Mouse (Mus musculus) stomach, postnatal 0 days (tissue): ENCODE data around the gene Pi4k2b. TPM values are rescaled to one million over a fixed set of nuclear protein-coding genes. Genes with fewer than 3 reads are reported as not detected.

Source experiments
- ATAC-seq: fragments of 200-750 bp; cut with Nextera tagmentation; 2 replicates; pipeline ENCODE4 v1.8.0; 2017; ENCODE audit not compliant: low FRiP score, low TSS enrichment
- DNase-seq: peaks from one replicate; pipeline ENCODE4 v3.0.0-alpha.2; 2016; ENCODE audit warnings: low spot score
- H3K27ac ChIP-seq: fragments of 300-500 bp; sonication (generic); replicated peaks from 2 replicates; pipeline ENCODE4 v1.5.1; 2014; ENCODE audit warnings: mild to moderate bottlenecking, control low read depth
- H3K27me3 ChIP-seq: fragments of 300-500 bp; sonication (generic); 2 replicates; pipeline ENCODE4 v1.6.1; 2014; ENCODE audit warnings: low read length; ENCODE audit not compliant: control insufficient read depth, insufficient read depth
- H3K36me3 ChIP-seq: fragments of 300-500 bp; sonication (generic); 2 replicates; pipeline ENCODE4 v1.6.1; 2014; ENCODE audit warnings: low read length, mixed read lengths; ENCODE audit not compliant: control insufficient read depth, insufficient read depth
- H3K4me1 ChIP-seq: fragments of 300-500 bp; sonication (generic); replicated peaks from 2 replicates; pipeline ENCODE4 v1.6.1; 2014; ENCODE audit warnings: antibody characterized with exemption; ENCODE audit not compliant: control insufficient read depth, insufficient read depth
- H3K4me2 ChIP-seq: fragments of 300-500 bp; sonication (generic); replicated peaks from 2 replicates; pipeline ENCODE4 v1.6.1; 2014; ENCODE audit warnings: low read depth, mild to moderate bottlenecking, control low read depth, moderate library complexity
- H3K4me3 ChIP-seq: fragments of 300-500 bp; sonication (generic); 2 replicates; pipeline ENCODE4 v1.5.1; 2014; ENCODE audit warnings: low read depth, low read length, control low read depth
- H3K9ac ChIP-seq: fragments of 300-500 bp; sonication (generic); 2 replicates; pipeline ENCODE4 v1.6.1; 2014; ENCODE audit warnings: mild to moderate bottlenecking, low read length, control low read depth, mixed read lengths
- H3K9me3 ChIP-seq: fragments of 300-500 bp; sonication (generic); 2 replicates; pipeline ENCODE4 v1.6.1; 2016; ENCODE audit warnings: low read length; ENCODE audit not compliant: control insufficient read depth
- CTCF ChIP-seq: IDR thresholded peaks from 2 replicates; pipeline ENCODE4 v1.5.1; 2016; ENCODE audit warnings: antibody characterized with exemption, low read depth, mild to moderate bottlenecking, moderate library complexity
- EP300 ChIP-seq: optimal IDR thresholded peaks from 2 replicates; pipeline ENCODE3; 2016; ENCODE audit warnings: antibody characterized with exemption
- WGBS: fragments of 180-500 bp; shearing (Covaris S2); extraction: QIAGEN DNeasy Blood & Tissue Kit; methylation state at CpG from one replicate; pipeline ENCODE4 v1.1.7; 2014; 5-methylcytosine and 5-hydroxymethylcytosine counted together
- polyA plus RNA-seq: library from polyadenylated mRNA; unstranded; fragments of >200 nt; fragmentation: Nextera tagmentation; extraction: Ambion mirVana; gene quantifications from 2 replicates; pipeline ENCODE4 v1.2.1, GENCODE M21; 2015

The Pi4k2b gene
- polyA plus RNA-seq, 1 experiment from 2014 or later: 29.1 TPM

- no peaks in the 10 kb centered on the region for H3K9me3 ChIP-seq
- 65% methylated on average over 2 of the region's 2 CpGs for WGBS
- H3K36me3 ChIP-seq: no peaks in the 10 kb centered on the region
- ATAC-seq (no peak), DNase-seq (no peak)
- no peak overlapping the region for H3K4me2 ChIP-seq
- no peak overlapping the region for H3K27ac ChIP-seq
- no peak for TF ChIP-seq EP300
- TF ChIP-seq CTCF: no peak
- no peak overlapping the region for H3K4me3 ChIP-seq
- no peaks in the 10 kb centered on the region for H3K27me3 ChIP-seq
- no peak overlapping the region for H3K9ac ChIP-seq
- H3K4me1 ChIP-seq: no peaks in the 10 kb centered on the region
Measured at GRCm38 (mm10) chr5:52783957-52784356, 42.6 kb downstream of the Pi4k2b start.

- ATAC-seq (no peak), DNase-seq (no peak)
- H3K4me3 ChIP-seq: no peak overlapping the region
- TF ChIP-seq CTCF (no peak), EP300 (no peak)
- no peaks in the 10 kb centered on the region for H3K36me3 ChIP-seq
- WGBS: 75% methylated on average over 7 of the region's 7 CpGs
- H3K9ac ChIP-seq: no peak overlapping the region
- no peak overlapping the region for H3K4me2 ChIP-seq
- no peaks in the 10 kb centered on the region for H3K9me3 ChIP-seq
- no peaks in the 10 kb centered on the region for H3K27me3 ChIP-seq
- H3K27ac ChIP-seq: no peak overlapping the region
- H3K4me1 ChIP-seq: no peaks in the 10 kb centered on the region
Measured at GRCm38 (mm10) chr5:52786556-52787322, 45.4 kb downstream of the Pi4k2b start.

- H3K4me3 ChIP-seq: no peak overlapping the region
- no peak overlapping the region for H3K4me2 ChIP-seq
- 91% methylated on average over 9 of the region's 9 CpGs for WGBS
- no peak overlapping the region for H3K27ac ChIP-seq
- no peaks in the 10 kb centered on the region for H3K9me3 ChIP-seq
- DNase-seq (no peak), ATAC-seq (no peak)
- no peaks in the 10 kb centered on the region for H3K27me3 ChIP-seq
- H3K36me3 ChIP-seq: peaks cover 13% of the 10 kb centered on the region
- no peaks in the 10 kb centered on the region for H3K4me1 ChIP-seq
- TF ChIP-seq CTCF (no peak), EP300 (no peak)
- H3K9ac ChIP-seq: no peak overlapping the region
Measured at GRCm38 (mm10) chr5:52793230-52793629, 51.9 kb downstream of the Pi4k2b start.

GRCm38 (mm10) chr5:52794109-52794508 is 52.7 kb downstream of the Pi4k2b start:
- peaks cover 13% of the 10 kb centered on the region for H3K36me3 ChIP-seq
- no peaks in the 10 kb centered on the region for H3K4me1 ChIP-seq
- no peaks in the 10 kb centered on the region for H3K27me3 ChIP-seq
- 86% methylated on average over 9 of the region's 9 CpGs for WGBS
- no peak overlapping the region for H3K4me3 ChIP-seq
- H3K9me3 ChIP-seq: no peaks in the 10 kb centered on the region
- no peak overlapping the region for H3K4me2 ChIP-seq
- DNase-seq (no peak), ATAC-seq (no peak)
- no peak overlapping the region for H3K9ac ChIP-seq
- TF ChIP-seq EP300: no peak
- no peak for TF ChIP-seq CTCF
- no peak overlapping the region for H3K27ac ChIP-seq

- Histone ChIP-seq H3K27me3 (no peaks in the 10 kb centered on the region), H3K27ac (no peak overlapping the region), H3K9me3 (no peaks in the 10 kb centered on the region), H3K9ac (no peak overlapping the region), H3K36me3 (peaks cover 16% of the 10 kb centered on the region), H3K4me1 (no peaks in the 10 kb centered on the region), H3K4me3 (no peak overlapping the region), H3K4me2 (no peak overlapping the region)
- WGBS: 93% methylated on average over 12 of the region's 12 CpGs
- DNase-seq (no peak), ATAC-seq (no peak)
- no peak for TF ChIP-seq EP300
Measured at GRCm38 (mm10) chr5:52799274-52799985, 58.1 kb downstream of the Pi4k2b start.

GRCm38 (mm10) chr5:52805801-52806200 is 64.4 kb downstream of the Pi4k2b start:
- H3K27me3 ChIP-seq: no peaks in the 10 kb centered on the region
- 72% methylated on average over 4 of the region's 4 CpGs for WGBS
- ATAC-seq: no peak
- no peak overlapping the region for H3K4me3 ChIP-seq
- no peak overlapping the region for H3K9ac ChIP-seq
- H3K4me1 ChIP-seq: no peaks in the 10 kb centered on the region
- H3K36me3 ChIP-seq: 0 out of 2 replicates have a peak, but pooled peaks cover 2% of the 10 kb centered on the region
- no peak overlapping the region for H3K27ac ChIP-seq
- DNase-seq: no peak
- H3K4me2 ChIP-seq: no peak overlapping the region
- H3K9me3 ChIP-seq: no peaks in the 10 kb centered on the region
- TF ChIP-seq EP300 (no peak), CTCF (no peak)
